Mouse (Mus musculus) forebrain, embryonic 10.5 days (tissue): Measurements from ENCODE around the gene Asb3. TPM values are rescaled to one million over a fixed set of nuclear protein-coding genes. Genes with fewer than 3 reads are reported as not detected.
"Not testable (repeated sequence)": the region's sequence is repeated elsewhere in the genome, so short reads cannot be mapped to it uniquely, and the experiment has no call there.

Experiments
- DNase-seq: peaks from one replicate; pipeline ENCODE4 v3.0.0-alpha.2; 2017; ENCODE audit warnings: low spot score; ENCODE audit errors: extremely low spot score
- H3K27ac ChIP-seq: fragments of 300-500 bp; sonication (generic); 2 replicates; pipeline ENCODE4 v1.5.1; 2016; ENCODE audit warnings: mild to moderate bottlenecking
- H3K27me3 ChIP-seq: fragments of 300-500 bp; sonication (generic); 2 replicates; pipeline ENCODE4 v1.6.1; 2016; ENCODE audit warnings: mild to moderate bottlenecking; ENCODE audit not compliant: poor library complexity, severe bottlenecking
- H3K36me3 ChIP-seq: fragments of 300-500 bp; sonication (generic); replicated peaks from 2 replicates; pipeline ENCODE4 v1.6.1; 2016; ENCODE audit warnings: mild to moderate bottlenecking, moderate library complexity
- H3K4me1 ChIP-seq: fragments of 300-500 bp; sonication (generic); 2 replicates; pipeline ENCODE4 v1.6.1; 2016
- H3K4me3 ChIP-seq: fragments of 300-500 bp; sonication (generic); 2 replicates; pipeline ENCODE4 v1.5.1; 2016; ENCODE audit warnings: mild to moderate bottlenecking, moderate library complexity
- H3K9me3 ChIP-seq: fragments of 300-500 bp; sonication (generic); 2 replicates; pipeline ENCODE4 v1.6.1; 2016; ENCODE audit warnings: mild to moderate bottlenecking, moderate library complexity
- WGBS: fragments of 180-500 bp; shearing (Covaris S2); methylation state at CpG from one replicate; pipeline ENCODE4 v1.1.7; 2016; 5-methylcytosine and 5-hydroxymethylcytosine counted together
- polyA plus RNA-seq: library from polyadenylated mRNA; unstranded; fragments of >200 nt; fragmentation: Nextera tagmentation; extraction: Ambion mirVana; gene quantifications from 2 replicates; pipeline ENCODE4 v1.2.1, GENCODE M21; 2016

Asb3 gene
- polyA plus RNA-seq, 1 experiment from 2014 or later: 28.7 TPM

- not testable (repeated sequence) for H3K9me3 ChIP-seq, H3K27me3 ChIP-seq, DNase-seq, H3K4me1 ChIP-seq, H3K4me3 ChIP-seq, H3K27ac ChIP-seq, H3K36me3 ChIP-seq
- 71% methylated on average over 15 of the region's 15 CpGs for WGBS
Observed at GRCm38 (mm10) chr11:31017466-31017865, 132.2 kb downstream of the Asb3 start.

GRCm38 (mm10) chr11:31034958-31035357, 149.7 kb downstream of the Asb3 start:
- H3K9me3 ChIP-seq: peaks cover 7% of the 10 kb centered on the region
- 91% methylated on average over 4 of the region's 4 CpGs for WGBS
- no peak overlapping the region for H3K27ac ChIP-seq
- H3K4me1 ChIP-seq: no peaks in the 10 kb centered on the region
- H3K36me3 ChIP-seq: peaks cover 20% of the 10 kb centered on the region
- H3K27me3 ChIP-seq: no peaks in the 10 kb centered on the region
- no peak overlapping the region for H3K4me3 ChIP-seq
- no peak for DNase-seq

- H3K9me3 ChIP-seq: no peaks in the 10 kb centered on the region
- no peak overlapping the region for H3K4me3 ChIP-seq
- peaks cover 7% of the 10 kb centered on the region for H3K4me1 ChIP-seq
- no peak overlapping the region for H3K27ac ChIP-seq
- DNase-seq: no peak
- WGBS: 93% methylated on average over 10 of the region's 10 CpGs
- no peaks in the 10 kb centered on the region for H3K27me3 ChIP-seq
- no peaks in the 10 kb centered on the region for H3K36me3 ChIP-seq
Observed at GRCm38 (mm10) chr11:31089973-31090372, 204.8 kb downstream of the Asb3 start.

GRCm38 (mm10) chr11:31090478-31090978, 205.3 kb downstream of the Asb3 start:
- no peak for DNase-seq
- 74% methylated on average over 3 of the region's 3 CpGs for WGBS
- no peak overlapping the region for H3K4me3 ChIP-seq
- no peaks in the 10 kb centered on the region for H3K27me3 ChIP-seq
- no peaks in the 10 kb centered on the region for H3K9me3 ChIP-seq
- no peaks in the 10 kb centered on the region for H3K36me3 ChIP-seq
- peaks cover 7% of the 10 kb centered on the region for H3K4me1 ChIP-seq
- H3K27ac ChIP-seq: no peak overlapping the region

GRCm38 (mm10) chr11:31099519-31099918, 214.3 kb downstream of the Asb3 start:
- not testable (repeated sequence) for DNase-seq, H3K27ac ChIP-seq, H3K27me3 ChIP-seq, H3K4me3 ChIP-seq, H3K9me3 ChIP-seq, H3K4me1 ChIP-seq, H3K36me3 ChIP-seq

GRCm38 (mm10) chr11:31102188-31102587, 217.0 kb downstream of the Asb3 start:
- WGBS: 87% methylated on average over 2 of the region's 2 CpGs

GRCm38 (mm10) chr11:31105364-31105763, 220.1 kb downstream of the Asb3 start:
- no peak overlapping the region for H3K4me3 ChIP-seq
- no peak for DNase-seq
- H3K4me1 ChIP-seq: no peaks in the 10 kb centered on the region
- no peaks in the 10 kb centered on the region for H3K27me3 ChIP-seq
- WGBS: 94% methylated on average over 5 of the region's 5 CpGs
- H3K27ac ChIP-seq: no peak overlapping the region
- no peaks in the 10 kb centered on the region for H3K36me3 ChIP-seq
- no peaks in the 10 kb centered on the region for H3K9me3 ChIP-seq

More at GRCm38 (mm10) chr11:31102188-31102587, 217.0 kb downstream of the Asb3 start:
- DNase-seq: no peak
- Histone ChIP-seq H3K4me1 (no peaks in the 10 kb centered on the region), H3K27me3 (no peaks in the 10 kb centered on the region), H3K9me3 (no peaks in the 10 kb centered on the region), H3K36me3 (no peaks in the 10 kb centered on the region), H3K27ac (no peak overlapping the region), H3K4me3 (no peak overlapping the region)

GRCm38 (mm10) chr11:31126964-31127363, 241.7 kb downstream of the Asb3 start:
- 84% methylated on average over 1 of the region's 1 CpGs for WGBS
- not testable (repeated sequence) for DNase-seq, H3K27me3 ChIP-seq, H3K4me3 ChIP-seq, H3K4me1 ChIP-seq, H3K36me3 ChIP-seq, H3K9me3 ChIP-seq, H3K27ac ChIP-seq

GRCm38 (mm10) chr11:31133726-31134125, 248.5 kb downstream of the Asb3 start:
- not testable (repeated sequence) for DNase-seq, H3K27ac ChIP-seq, H3K36me3 ChIP-seq, H3K9me3 ChIP-seq, H3K4me1 ChIP-seq, H3K4me3 ChIP-seq
- H3K27me3 ChIP-seq: peaks cover 15% of the 10 kb centered on the region
- WGBS: 78% methylated on average over 4 of the region's 4 CpGs

- H3K27ac ChIP-seq, H3K36me3 ChIP-seq, H3K4me1 ChIP-seq, H3K4me3 ChIP-seq, DNase-seq, H3K9me3 ChIP-seq: not testable (repeated sequence)
- WGBS: 83% methylated on average over 1 of the region's 1 CpGs
- H3K27me3 ChIP-seq: peaks cover 24% of the 10 kb centered on the region
Observed at GRCm38 (mm10) chr11:31134824-31135223, 249.6 kb downstream of the Asb3 start.

GRCm38 (mm10) chr11:31138394-31138793, 253.2 kb downstream of the Asb3 start:
- H3K36me3 ChIP-seq, H3K4me3 ChIP-seq, H3K9me3 ChIP-seq, H3K27ac ChIP-seq, H3K4me1 ChIP-seq, DNase-seq: not testable (repeated sequence)
- peaks cover 48% of the 10 kb centered on the region for H3K27me3 ChIP-seq
- 78% methylated on average over 1 of the region's 1 CpGs for WGBS

Other genes starting within 250 kb of the Asb3 start
- 6.4 and 7.7 TPM in 2 replicates for gene Acyp2, start 235.8 kb upstream of the Asb3 start, polyA plus RNA-seq
- 25.9 and 27.0 TPM in 2 replicates for gene Psme4, start 113.7 kb upstream of the Asb3 start, polyA plus RNA-seq
- 0.39 and 0.41 TPM in 2 replicates for gene Gpr75, start 58 bp upstream of the Asb3 start, polyA plus RNA-seq
- 7.8 and 8.4 TPM in 2 replicates for gene Erlec1, start 68.9 kb downstream of the Asb3 start, polyA plus RNA-seq
- 10.3 and 11.2 TPM in 2 replicates for gene Chac2, start 100.9 kb downstream of the Asb3 start, polyA plus RNA-seq